Mouse (Mus musculus) midbrain, embryonic 11.5 days (tissue): Measurements from ENCODE around the gene Mgarp. TPM values are rescaled to one million over a fixed set of nuclear protein-coding genes. Genes with fewer than 3 reads are reported as not detected.
"Not testable (repeated sequence)": the region's sequence is repeated elsewhere in the genome, so short reads cannot be mapped to it uniquely, and the experiment has no call there.

Experiments
- ATAC-seq: fragments of 200-750 bp; cut with Nextera tagmentation; 2 replicates; pipeline ENCODE4 v1.8.0; 2017; ENCODE audit warnings: moderate TSS enrichment, moderate library complexity; ENCODE audit not compliant: low FRiP score
- DNase-seq: peaks from one replicate; pipeline ENCODE4 v3.0.0; 2015; ENCODE audit warnings: low spot score; ENCODE audit errors: missing footprints
- H3K27ac ChIP-seq: fragments of 300-500 bp; sonication (generic); 2 replicates; pipeline ENCODE4 v1.5.1; 2014; ENCODE audit warnings: low read depth, low read length
- H3K27me3 ChIP-seq: fragments of 300-500 bp; sonication (generic); 2 replicates; pipeline ENCODE4 v1.6.1; 2014; ENCODE audit warnings: mild to moderate bottlenecking, low read length, moderate library complexity, mixed read lengths; ENCODE audit not compliant: control insufficient read depth, insufficient read depth
- H3K36me3 ChIP-seq: fragments of 300-500 bp; sonication (generic); 2 replicates; pipeline ENCODE4 v1.6.1; 2014; ENCODE audit warnings: mild to moderate bottlenecking, low read length, moderate library complexity, mixed read lengths; ENCODE audit not compliant: control insufficient read depth, insufficient read depth
- H3K4me1 ChIP-seq: fragments of 300-500 bp; sonication (generic); 2 replicates; pipeline ENCODE4 v1.6.1; 2014; ENCODE audit warnings: low read length; ENCODE audit not compliant: control insufficient read depth, insufficient read depth
- H3K4me2 ChIP-seq: fragments of 300-500 bp; sonication (generic); 2 replicates; pipeline ENCODE4 v1.6.1; 2014; ENCODE audit warnings: mild to moderate bottlenecking, moderate library complexity
- H3K4me3 ChIP-seq: fragments of 300-500 bp; sonication (generic); 2 replicates; pipeline ENCODE4 v1.5.1; 2014; ENCODE audit warnings: low read depth, low read length
- H3K9ac ChIP-seq: fragments of 300-500 bp; sonication (generic); 2 replicates; pipeline ENCODE4 v1.6.1; 2014; ENCODE audit warnings: low read length
- H3K9me3 ChIP-seq: fragments of 300-500 bp; sonication (generic); 2 replicates; pipeline ENCODE4 v1.6.1; 2016; ENCODE audit warnings: low read length; ENCODE audit not compliant: control insufficient read depth
- WGBS: fragments of 180-500 bp; shearing (Covaris S2); extraction: QIAGEN DNeasy Blood & Tissue Kit; methylation state at CpG from one replicate; pipeline ENCODE4 v1.1.7; 2014; 5-methylcytosine and 5-hydroxymethylcytosine counted together
- polyA plus RNA-seq: library from polyadenylated mRNA; unstranded; fragments of >200 nt; fragmentation: Nextera tagmentation; extraction: Ambion mirVana; gene quantifications from 2 replicates; pipeline ENCODE4 v1.2.1, GENCODE M21; 2014

Gene Mgarp
- polyA plus RNA-seq, 1 experiment from 2014 or later = 26.9 TPM

DNA sequence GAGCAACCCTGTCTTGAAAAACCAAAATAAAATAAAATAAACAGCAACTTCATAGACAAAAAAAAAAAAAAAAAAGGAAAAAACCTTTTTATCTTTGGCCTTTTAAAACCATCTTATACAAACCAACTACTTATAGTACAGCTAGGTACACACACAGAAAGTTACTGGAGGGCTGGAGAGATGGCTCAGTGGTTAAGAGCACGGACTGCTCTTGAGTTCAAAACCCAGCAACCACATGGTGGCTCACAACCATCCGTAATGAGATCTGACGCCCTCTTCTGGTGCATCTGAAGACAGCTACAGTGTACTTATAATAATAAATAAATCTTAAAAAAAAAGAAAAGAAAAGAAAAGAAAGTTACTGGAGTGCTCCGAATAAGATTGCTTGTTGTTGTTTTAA is 5.5 kb upstream of the Mgarp start:
- ATAC-seq, H3K27ac ChIP-seq, DNase-seq: not testable (repeated sequence)

GRCm38 (mm10) chr3:51400682-51401081 is 4.1 kb upstream of the Mgarp start:
- peaks cover 10% of the 10 kb centered on the region; the same call in 1 of the 2 replicates for H3K4me1 ChIP-seq
- H3K9me3 ChIP-seq = no peaks in the 10 kb centered on the region
- H3K27ac ChIP-seq = no peak overlapping the region
- WGBS = 80% methylated on average over 10 of the region's 10 CpGs
- no peak overlapping the region for H3K4me2 ChIP-seq
- ATAC-seq (no peak), DNase-seq (peak; percentile 84)
- no peaks in the 10 kb centered on the region for H3K36me3 ChIP-seq
- peaks cover 2% of the 10 kb centered on the region; the same call in 1 of the 2 replicates for H3K27me3 ChIP-seq
- no peak overlapping the region for H3K9ac ChIP-seq
- H3K4me3 ChIP-seq = no peak overlapping the region

More for the DNA sequence above, 5.5 kb upstream of the Mgarp start:
- 71% methylated on average over 4 of the region's 4 CpGs for WGBS
- not testable (repeated sequence) for H3K27me3 ChIP-seq, H3K4me3 ChIP-seq, H3K4me2 ChIP-seq, H3K36me3 ChIP-seq, H3K9ac ChIP-seq, H3K9me3 ChIP-seq, H3K4me1 ChIP-seq

- H3K4me3 ChIP-seq = no peak overlapping the region
- H3K9me3 ChIP-seq = no peaks in the 10 kb centered on the region
- peaks cover 4% of the 10 kb centered on the region; the same call in 1 of the 2 replicates for H3K27me3 ChIP-seq
- DNase-seq (peak; percentile 86), ATAC-seq (no peak)
- WGBS = 71% methylated on average over 4 of the region's 4 CpGs
- no peaks in the 10 kb centered on the region for H3K36me3 ChIP-seq
- no peak overlapping the region for H3K9ac ChIP-seq
- no peak overlapping the region for H3K27ac ChIP-seq
- no peak overlapping the region for H3K4me2 ChIP-seq
- H3K4me1 ChIP-seq = peaks cover 10% of the 10 kb centered on the region; the same call in 1 of the 2 replicates
Observed at GRCm38 (mm10) chr3:51399531-51399930, 3.0 kb upstream of the Mgarp start.

GRCm38 (mm10) chr3:51398667-51399066 is 2.1 kb upstream of the Mgarp start:
- peaks cover 10% of the 10 kb centered on the region; the same call in 1 of the 2 replicates for H3K4me1 ChIP-seq
- 5% methylated on average over 3 of the region's 3 CpGs for WGBS
- H3K9ac ChIP-seq = no peak overlapping the region
- no peak overlapping the region for H3K4me3 ChIP-seq
- H3K27me3 ChIP-seq = peaks cover 4% of the 10 kb centered on the region; the same call in 1 of the 2 replicates
- H3K4me2 ChIP-seq = peak overlapping the region; percentile 9; the same call in 1 of the 2 replicates
- H3K9me3 ChIP-seq = no peaks in the 10 kb centered on the region
- DNase-seq (peak; percentile 82), ATAC-seq (0 out of 2 replicates have a peak, but pooled peaks have one; percentile 26)
- H3K27ac ChIP-seq = no peak overlapping the region
- no peaks in the 10 kb centered on the region for H3K36me3 ChIP-seq

DNA sequence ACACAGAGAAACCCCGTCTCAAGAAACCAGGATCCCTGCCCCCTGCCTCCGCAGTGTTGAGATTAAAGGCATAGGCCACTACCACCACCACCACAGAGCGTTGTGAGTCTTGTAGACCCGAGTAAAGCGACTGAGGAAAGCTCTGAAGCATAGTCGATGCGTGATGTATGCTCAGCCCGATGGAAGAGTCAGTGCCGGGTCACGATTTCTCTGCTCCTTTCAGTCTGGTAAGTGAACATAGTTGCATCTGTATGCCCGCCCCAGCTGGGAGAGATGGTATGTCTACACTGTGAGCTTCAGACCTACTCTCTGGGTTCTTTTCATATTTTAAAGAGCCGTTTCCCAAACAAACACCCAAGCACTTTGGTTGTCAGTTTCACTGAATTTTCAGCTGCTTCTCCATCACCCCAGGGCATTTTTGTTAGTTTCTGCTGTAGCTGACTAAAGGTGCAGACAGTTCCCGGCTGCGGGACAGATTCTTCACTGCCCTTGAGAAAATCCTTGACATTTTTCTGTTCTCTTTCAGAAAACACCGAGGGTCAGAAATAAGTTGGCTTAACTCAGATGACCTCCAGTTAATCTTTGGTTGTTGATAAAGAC is 1.3 kb upstream of the Mgarp start:
- H3K27ac ChIP-seq = no peak overlapping the region
- H3K9me3 ChIP-seq = no peaks in the 10 kb centered on the region
- ATAC-seq (no peak), DNase-seq (peak; percentile 90)
- H3K9ac ChIP-seq = no peak overlapping the region
- 52% methylated on average over 15 of the region's 15 CpGs for WGBS
- H3K36me3 ChIP-seq = no peaks in the 10 kb centered on the region
- H3K4me3 ChIP-seq = no peak overlapping the region
- peaks cover 10% of the 10 kb centered on the region; the same call in 1 of the 2 replicates for H3K4me1 ChIP-seq
- peaks cover 4% of the 10 kb centered on the region; the same call in 1 of the 2 replicates for H3K27me3 ChIP-seq
- no peak overlapping the region for H3K4me2 ChIP-seq

DNA sequence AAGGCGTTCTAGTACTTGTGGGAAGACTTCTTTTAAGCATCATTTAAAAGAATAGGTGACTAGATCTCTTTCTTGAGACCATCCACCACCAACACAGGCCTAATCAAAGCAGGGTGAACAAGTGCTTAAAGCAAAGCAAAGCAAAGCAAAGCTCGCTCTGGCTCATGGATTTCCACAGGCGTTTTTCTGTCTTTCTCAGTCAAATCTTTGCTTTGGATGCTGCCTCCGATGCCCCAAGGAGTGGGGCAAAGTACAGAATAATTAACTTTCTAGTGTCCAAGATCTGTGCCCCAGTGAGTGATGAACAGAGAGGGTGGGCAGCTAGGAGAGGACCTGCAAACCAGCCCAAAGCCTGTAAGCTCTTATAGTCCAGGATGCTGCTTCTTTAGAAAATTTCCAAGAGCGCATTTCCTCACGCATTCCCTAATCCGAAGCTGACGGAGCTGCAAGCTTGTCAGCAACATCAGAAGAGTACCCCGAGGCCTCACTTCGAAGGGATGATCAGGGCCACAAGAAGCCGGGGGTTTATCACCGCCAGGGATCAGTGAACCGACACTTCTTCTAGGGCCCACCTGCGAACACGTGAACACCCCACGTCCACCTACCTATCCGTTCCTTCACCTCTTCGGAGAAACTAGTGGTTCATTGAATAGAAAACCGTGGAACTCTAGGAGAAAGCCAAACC is 935 bp downstream of the Mgarp start:
- H3K27me3 ChIP-seq = peaks cover 4% of the 10 kb centered on the region; the same call in 1 of the 2 replicates
- H3K4me2 ChIP-seq = 0 out of 2 replicates have a peak overlapping the region, but pooled peaks have one; percentile 8
- peaks cover 10% of the 10 kb centered on the region; the same call in 1 of the 2 replicates for H3K4me1 ChIP-seq
- H3K9ac ChIP-seq = no peak overlapping the region
- no peak overlapping the region for H3K27ac ChIP-seq
- WGBS = 10% methylated on average over 19 of the region's 19 CpGs
- no peaks in the 10 kb centered on the region for H3K9me3 ChIP-seq
- peak; percentile 89 for DNase-seq
- no peak overlapping the region; the same call in 1 of the 2 replicates for H3K4me3 ChIP-seq
- ATAC-seq = no peak
- no peaks in the 10 kb centered on the region for H3K36me3 ChIP-seq

DNA sequence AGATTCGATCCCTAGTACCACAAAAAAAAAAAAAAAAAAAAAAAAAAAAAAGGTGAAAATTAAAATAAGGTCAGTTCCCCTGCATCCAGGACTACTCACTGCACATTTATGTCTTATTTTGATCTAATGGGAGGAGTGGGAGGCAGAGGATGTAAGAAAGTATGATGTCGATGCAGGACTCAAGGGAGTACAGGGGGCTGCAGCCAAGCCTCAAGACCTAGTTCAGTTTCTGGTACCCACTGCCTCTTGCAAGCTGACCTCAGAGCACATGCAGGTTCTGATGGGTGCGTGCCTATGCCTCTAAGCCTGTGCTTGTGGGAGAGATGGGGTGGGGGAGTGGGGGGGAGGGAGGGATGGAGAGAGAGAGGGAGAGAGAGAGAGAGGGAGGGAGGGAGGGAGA is 1.7 kb downstream of the Mgarp start:
- peaks cover 10% of the 10 kb centered on the region; the same call in 1 of the 2 replicates for H3K4me1 ChIP-seq
- H3K27ac ChIP-seq = no peak overlapping the region
- ATAC-seq (no peak), DNase-seq (peak; percentile 84)
- 54% methylated on average over 3 of the region's 3 CpGs for WGBS
- H3K9ac ChIP-seq = no peak overlapping the region
- H3K9me3 ChIP-seq = no peaks in the 10 kb centered on the region
- H3K4me3 ChIP-seq = no peak overlapping the region
- H3K36me3 ChIP-seq = no peaks in the 10 kb centered on the region
- H3K27me3 ChIP-seq = peaks cover 4% of the 10 kb centered on the region; the same call in 1 of the 2 replicates
- H3K4me2 ChIP-seq = no peak overlapping the region

DNA sequence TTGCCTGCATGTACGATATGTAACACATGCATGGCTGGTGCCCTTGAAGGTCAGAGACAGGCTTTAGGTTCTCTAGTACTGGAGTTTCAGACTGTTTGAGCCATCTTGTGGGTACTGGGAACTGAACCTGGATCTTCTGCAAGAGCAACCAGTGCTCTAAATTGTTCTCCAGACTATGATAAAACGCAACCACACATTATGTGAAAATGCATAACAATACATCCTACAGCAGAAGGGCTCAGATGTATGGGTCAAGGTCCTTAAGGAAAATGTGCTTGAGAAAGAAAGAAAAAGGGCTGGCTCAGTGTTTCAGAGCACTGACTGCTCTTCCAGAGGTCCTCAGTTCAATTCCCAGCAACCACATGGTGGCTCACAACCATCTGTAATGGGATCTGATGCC is 2.9 kb downstream of the Mgarp start:
- Histone ChIP-seq H3K4me1 (peaks cover 9% of the 10 kb centered on the region; the same call in 1 of the 2 replicates), H3K9ac (no peak overlapping the region), H3K4me2 (no peak overlapping the region), H3K9me3 (no peaks in the 10 kb centered on the region), H3K36me3 (no peaks in the 10 kb centered on the region), H3K4me3 (no peak overlapping the region), H3K27me3 (peaks cover 4% of the 10 kb centered on the region; the same call in 1 of the 2 replicates), H3K27ac (no peak overlapping the region)
- no peak for ATAC-seq
- DNase-seq = peak; percentile 54
- 100% methylated on average over 2 of the region's 2 CpGs for WGBS

DNA sequence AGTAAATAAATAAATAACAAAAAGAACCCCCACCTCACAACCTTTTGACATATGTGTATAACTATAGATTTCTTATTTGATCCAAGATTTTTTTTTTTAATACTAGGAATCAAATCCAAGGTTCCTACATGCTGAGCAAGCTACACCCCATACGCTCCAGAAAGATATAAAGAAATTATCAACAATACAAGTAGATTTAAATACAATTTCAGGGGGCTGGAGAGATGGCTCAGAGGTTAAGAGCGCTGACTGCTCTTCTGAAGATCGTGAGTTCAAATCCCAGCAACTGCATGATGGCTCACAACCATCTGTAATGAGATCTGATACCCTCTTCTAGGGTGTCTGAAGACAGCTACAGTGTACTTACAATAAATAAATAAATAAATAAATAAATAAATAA is 3.5 kb downstream of the Mgarp start:
- whole genome bisulfite sequencing = 96% methylated on average over 3 of the region's 3 CpGs
- peak; percentile 75 for DNase-seq
- not testable (repeated sequence) for H3K27me3 ChIP-seq, H3K4me1 ChIP-seq, H3K9me3 ChIP-seq, H3K4me3 ChIP-seq, H3K36me3 ChIP-seq, H3K9ac ChIP-seq, H3K4me2 ChIP-seq, H3K27ac ChIP-seq, ATAC-seq
